Mouse (Mus musculus) intestine, embryonic 14.5 days (tissue): ENCODE measurements around the gene Gm14419. TPM values are rescaled to one million over a fixed set of nuclear protein-coding genes. Genes with fewer than 3 reads are reported as not detected.
"Not testable (repeated sequence)": the region's sequence is repeated elsewhere in the genome, so short reads cannot be mapped to it uniquely, and the experiment has no call there.

ENCODE experiments used
- ATAC-seq: fragments of 200-750 bp; cut with Nextera tagmentation; replicated peaks from 2 replicates; pipeline ENCODE4 v1.8.0; 2017; ENCODE audit warnings: low read depth, moderate number of reproducible peaks, moderate TSS enrichment, moderate library complexity; ENCODE audit not compliant: low FRiP score, low TSS enrichment
- DNase-seq: peaks from one replicate; pipeline ENCODE4 v3.0.0-alpha.2; 2018; ENCODE audit warnings: low spot score
- H3K27ac ChIP-seq: fragments of 300-500 bp; sonication (generic); 2 replicates; pipeline ENCODE4 v1.5.1; 2014; ENCODE audit warnings: low read depth, mild to moderate bottlenecking, control low read depth
- H3K27me3 ChIP-seq: fragments of 300-500 bp; sonication (generic); replicated peaks from 2 replicates; pipeline ENCODE4 v1.6.1; 2014; ENCODE audit warnings: low read length, control low read depth; ENCODE audit not compliant: control insufficient read depth, insufficient read depth
- H3K36me3 ChIP-seq: fragments of 300-500 bp; sonication (generic); 2 replicates; pipeline ENCODE4 v1.6.1; 2014; ENCODE audit warnings: low read length, control low read depth; ENCODE audit not compliant: control insufficient read depth, insufficient read depth
- H3K4me1 ChIP-seq: fragments of 300-500 bp; sonication (generic); replicated peaks from 2 replicates; pipeline ENCODE4 v1.6.1; 2014; ENCODE audit warnings: low read length, control low read depth, mixed read lengths; ENCODE audit not compliant: control insufficient read depth, insufficient read depth
- H3K4me2 ChIP-seq: fragments of 300-500 bp; sonication (generic); 2 replicates; pipeline ENCODE4 v1.6.1; 2014; ENCODE audit warnings: low read length
- H3K4me3 ChIP-seq: fragments of 300-500 bp; sonication (generic); 2 replicates; pipeline ENCODE4 v1.5.1; 2014; ENCODE audit warnings: low read depth, low read length, control low read depth, mixed read lengths
- H3K9ac ChIP-seq: fragments of 300-500 bp; sonication (generic); 2 replicates; pipeline ENCODE4 v1.6.1; 2014; ENCODE audit warnings: mild to moderate bottlenecking, low read length
- H3K9me3 ChIP-seq: fragments of 300-500 bp; sonication (generic); 2 replicates; pipeline ENCODE4 v1.6.1; 2016; ENCODE audit warnings: low read length, control low read depth; ENCODE audit not compliant: control insufficient read depth
- WGBS: fragments of 180-500 bp; shearing (Covaris S2); extraction: QIAGEN DNeasy Blood & Tissue Kit; methylation state at CpG from one replicate; pipeline ENCODE4 v1.1.7; 2014; 5-methylcytosine and 5-hydroxymethylcytosine counted together
- polyA plus RNA-seq: library from polyadenylated mRNA; unstranded; fragments of >200 nt; fragmentation: Nextera tagmentation; extraction: Ambion mirVana; gene quantifications from 2 replicates; pipeline ENCODE4 v1.2.1, GENCODE M21; 2014

Gm14419 gene
- 11.4 and 12.0 TPM in 2 replicates for polyA plus RNA-seq

- not testable (repeated sequence) for H3K9me3 ChIP-seq, ATAC-seq, H3K4me2 ChIP-seq, H3K27me3 ChIP-seq, H3K36me3 ChIP-seq, H3K27ac ChIP-seq, H3K4me1 ChIP-seq, H3K4me3 ChIP-seq, DNase-seq, H3K9ac ChIP-seq
- no CpG with 5 or more reads among the region's 6 CpGs for WGBS
Observed at GRCm38 (mm10) chr2:177000656-177001055, at the start of gene Gm14419. Gm14419 (plus strand) TSS chr2:177000956.

Other genes with a start within 250 kb of the Gm14419 start
- 15.3 and 16.9 TPM in 2 replicates for gene Gm14295, start 202.3 kb upstream of the Gm14419 start, polyA plus RNA-seq
- gene Gm14408, start 169.8 kb upstream of the Gm14419 start, polyA plus RNA-seq = not detected in 2 replicates
- 12.3 and 12.7 TPM in 2 replicates for gene Gm14296, start 73.1 kb upstream of the Gm14419 start, polyA plus RNA-seq
- gene Gm14401, start 73.4 kb downstream of the Gm14419 start, polyA plus RNA-seq = 0.43 TPM in 1 of 2 replicates, not detected in the other
- gene Gm14410, start 205.5 kb downstream of the Gm14419 start, polyA plus RNA-seq = 29.6 and 30.1 TPM in 2 replicates